Mouse (Mus musculus): Measurements from ENCODE around the gene Kcne1. TPM values are rescaled to one million over a fixed set of nuclear protein-coding genes. Genes with fewer than 3 reads are reported as not detected.

Gene Kcne1
- polyA plus RNA-seq, 1 experiment from 2014 or later, result 0.34 TPM

- H3K9ac ChIP-seq (replicated peaks; ENCODE audit: low read length), result no peak overlapping the region
- DNase-seq (ENCODE audit: low spot score), result no peak
- H3K4me2 ChIP-seq (ENCODE audit: low read depth, low read length), result no peak overlapping the region
- no peaks in the 10 kb centered on the region for H3K27me3 ChIP-seq (ENCODE audit: control insufficient read depth, insufficient read depth, low read length)
- H3K4me3 ChIP-seq (ENCODE audit: low read depth, low read length), result no peak overlapping the region
- no peaks in the 10 kb centered on the region; the same call in 1 of the 2 replicates for H3K4me1 ChIP-seq (ENCODE audit: control insufficient read depth, insufficient read depth, low read length)
- H3K9me3 ChIP-seq (replicated peaks; ENCODE audit: control insufficient read depth, low read length), result no peaks in the 10 kb centered on the region
- no peaks in the 10 kb centered on the region for H3K36me3 ChIP-seq (replicated peaks; ENCODE audit: control insufficient read depth, insufficient read depth, low read depth, low read length)
- no peak for ATAC-seq (replicated peaks; ENCODE audit: insufficient number of reproducible peaks, low FRiP score, low TSS enrichment, low read depth)
- 81% methylated on average over 7 of the region's 7 CpGs for WGBS
- H3K27ac ChIP-seq (replicated peaks; ENCODE audit: low read depth, low read length), result no peak overlapping the region
These were observed 43.1 kb downstream of the Kcne1 start for GRCm38 (mm10) chr16:92316049-92316738.

- Histone ChIP-seq H3K27ac (replicated peaks; ENCODE audit: low read depth, low read length) (no peak overlapping the region), H3K4me3 (ENCODE audit: low read depth, low read length) (no peak overlapping the region), H3K9ac (replicated peaks; ENCODE audit: low read length) (no peak overlapping the region), H3K36me3 (replicated peaks; ENCODE audit: control insufficient read depth, insufficient read depth, low read depth, low read length) (no peaks in the 10 kb centered on the region), H3K4me1 (ENCODE audit: control insufficient read depth, insufficient read depth, low read length) (no peaks in the 10 kb centered on the region; the same call in 1 of the 2 replicates), H3K9me3 (replicated peaks; ENCODE audit: control insufficient read depth, low read length) (no peaks in the 10 kb centered on the region), H3K27me3 (ENCODE audit: control insufficient read depth, insufficient read depth, low read length) (no peaks in the 10 kb centered on the region), H3K4me2 (ENCODE audit: low read depth, low read length) (no peak overlapping the region)
- DNase-seq (ENCODE audit: low spot score) (peak; percentile 83), ATAC-seq (replicated peaks; ENCODE audit: insufficient number of reproducible peaks, low FRiP score, low TSS enrichment, low read depth) (peak; percentile 82)
- WGBS, result 43% methylated on average over 13 of the region's 13 CpGs
These were observed 45.1 kb downstream of the Kcne1 start for GRCm38 (mm10) chr16:92313953-92314741.

GRCm38 (mm10) chr16:92309126-92309525 is 50.1 kb downstream of the Kcne1 start:
- no peak overlapping the region for H3K27ac ChIP-seq (replicated peaks; ENCODE audit: low read depth, low read length)
- H3K4me1 ChIP-seq (ENCODE audit: control insufficient read depth, insufficient read depth, low read length), result no peaks in the 10 kb centered on the region
- H3K9me3 ChIP-seq (replicated peaks; ENCODE audit: control insufficient read depth, low read length), result no peaks in the 10 kb centered on the region
- no peak overlapping the region for H3K4me2 ChIP-seq (ENCODE audit: low read depth, low read length)
- H3K36me3 ChIP-seq (replicated peaks; ENCODE audit: control insufficient read depth, insufficient read depth, low read depth, low read length), result no peaks in the 10 kb centered on the region
- WGBS, result 53% methylated on average over 4 of the region's 4 CpGs
- no peak overlapping the region for H3K9ac ChIP-seq (replicated peaks; ENCODE audit: low read length)
- DNase-seq (ENCODE audit: low spot score), result no peak
- no peak for ATAC-seq (replicated peaks; ENCODE audit: insufficient number of reproducible peaks, low FRiP score, low TSS enrichment, low read depth)
- H3K27me3 ChIP-seq (ENCODE audit: control insufficient read depth, insufficient read depth, low read length), result no peaks in the 10 kb centered on the region
- H3K4me3 ChIP-seq (ENCODE audit: low read depth, low read length), result no peak overlapping the region

GRCm38 (mm10) chr16:92307947-92308346 is 51.3 kb downstream of the Kcne1 start:
- no peaks in the 10 kb centered on the region for H3K36me3 ChIP-seq (replicated peaks; ENCODE audit: control insufficient read depth, insufficient read depth, low read depth, low read length)
- no peaks in the 10 kb centered on the region for H3K27me3 ChIP-seq (ENCODE audit: control insufficient read depth, insufficient read depth, low read length)
- no peaks in the 10 kb centered on the region for H3K4me1 ChIP-seq (ENCODE audit: control insufficient read depth, insufficient read depth, low read length)
- H3K4me3 ChIP-seq (ENCODE audit: low read depth, low read length), result no peak overlapping the region
- no peak overlapping the region for H3K9ac ChIP-seq (replicated peaks; ENCODE audit: low read length)
- WGBS, result 89% methylated on average over 3 of the region's 3 CpGs
- no peak for DNase-seq (ENCODE audit: low spot score)
- H3K27ac ChIP-seq (replicated peaks; ENCODE audit: low read depth, low read length), result no peak overlapping the region
- no peak for ATAC-seq (replicated peaks; ENCODE audit: insufficient number of reproducible peaks, low FRiP score, low TSS enrichment, low read depth)
- H3K9me3 ChIP-seq (replicated peaks; ENCODE audit: control insufficient read depth, low read length), result no peaks in the 10 kb centered on the region
- H3K4me2 ChIP-seq (ENCODE audit: low read depth, low read length), result no peak overlapping the region

- no peaks in the 10 kb centered on the region for H3K36me3 ChIP-seq (replicated peaks; ENCODE audit: control insufficient read depth, insufficient read depth, low read depth, low read length)
- no peak overlapping the region for H3K27ac ChIP-seq (replicated peaks; ENCODE audit: low read depth, low read length)
- H3K4me3 ChIP-seq (ENCODE audit: low read depth, low read length), result no peak overlapping the region
- WGBS, result 96% methylated on average over 2 of the region's 2 CpGs
- H3K9me3 ChIP-seq (replicated peaks; ENCODE audit: control insufficient read depth, low read length), result no peaks in the 10 kb centered on the region
- H3K9ac ChIP-seq (replicated peaks; ENCODE audit: low read length), result no peak overlapping the region
- no peaks in the 10 kb centered on the region for H3K27me3 ChIP-seq (ENCODE audit: control insufficient read depth, insufficient read depth, low read length)
- H3K4me1 ChIP-seq (ENCODE audit: control insufficient read depth, insufficient read depth, low read length), result no peaks in the 10 kb centered on the region
- DNase-seq (ENCODE audit: low spot score), result no peak
- no peak overlapping the region for H3K4me2 ChIP-seq (ENCODE audit: low read depth, low read length)
- no peak for ATAC-seq (replicated peaks; ENCODE audit: insufficient number of reproducible peaks, low FRiP score, low TSS enrichment, low read depth)
These were observed 53.7 kb downstream of the Kcne1 start for GRCm38 (mm10) chr16:92305519-92305918.

- no peak for DNase-seq (ENCODE audit: low spot score)
- ATAC-seq (replicated peaks; ENCODE audit: insufficient number of reproducible peaks, low FRiP score, low TSS enrichment, low read depth), result no peak
- Histone ChIP-seq H3K4me3 (ENCODE audit: low read depth, low read length) (no peak overlapping the region), H3K27me3 (ENCODE audit: control insufficient read depth, insufficient read depth, low read length) (no peaks in the 10 kb centered on the region), H3K4me2 (ENCODE audit: low read depth, low read length) (no peak overlapping the region; the same call in 1 of the 2 replicates), H3K27ac (replicated peaks; ENCODE audit: low read depth, low read length) (no peak overlapping the region), H3K36me3 (replicated peaks; ENCODE audit: control insufficient read depth, insufficient read depth, low read depth, low read length) (no peaks in the 10 kb centered on the region), H3K9me3 (replicated peaks; ENCODE audit: control insufficient read depth, low read length) (no peaks in the 10 kb centered on the region), H3K4me1 (ENCODE audit: control insufficient read depth, insufficient read depth, low read length) (no peaks in the 10 kb centered on the region), H3K9ac (replicated peaks; ENCODE audit: low read length) (no peak overlapping the region; the same call in 1 of the 2 replicates)
- 60% methylated on average over 5 of the region's 5 CpGs for WGBS
These were observed 56.8 kb downstream of the Kcne1 start for GRCm38 (mm10) chr16:92302506-92302905.

GRCm38 (mm10) chr16:92301989-92302388 is 57.3 kb downstream of the Kcne1 start:
- no peaks in the 10 kb centered on the region for H3K9me3 ChIP-seq (replicated peaks; ENCODE audit: control insufficient read depth, low read length)
- peak overlapping the region; percentile 61 for H3K4me3 ChIP-seq (ENCODE audit: low read depth, low read length)
- no peak overlapping the region for H3K27ac ChIP-seq (replicated peaks; ENCODE audit: low read depth, low read length)
- 22% methylated on average over 5 of the region's 5 CpGs for WGBS
- no peaks in the 10 kb centered on the region for H3K27me3 ChIP-seq (ENCODE audit: control insufficient read depth, insufficient read depth, low read length)
- no peak overlapping the region; the same call in 1 of the 2 replicates for H3K9ac ChIP-seq (replicated peaks; ENCODE audit: low read length)
- no peaks in the 10 kb centered on the region for H3K36me3 ChIP-seq (replicated peaks; ENCODE audit: control insufficient read depth, insufficient read depth, low read depth, low read length)
- H3K4me1 ChIP-seq (ENCODE audit: control insufficient read depth, insufficient read depth, low read length), result no peaks in the 10 kb centered on the region
- peak; percentile 49 for DNase-seq (ENCODE audit: low spot score)
- no peak for ATAC-seq (replicated peaks; ENCODE audit: insufficient number of reproducible peaks, low FRiP score, low TSS enrichment, low read depth)
- H3K4me2 ChIP-seq (ENCODE audit: low read depth, low read length), result peak overlapping the region; percentile 47

- ATAC-seq (replicated peaks; ENCODE audit: insufficient number of reproducible peaks, low FRiP score, low TSS enrichment, low read depth), result peak; percentile 36
- Histone ChIP-seq H3K4me2 (ENCODE audit: low read depth, low read length) (peak overlapping the region; percentile 47), H3K9me3 (replicated peaks; ENCODE audit: control insufficient read depth, low read length) (no peaks in the 10 kb centered on the region), H3K9ac (replicated peaks; ENCODE audit: low read length) (peak overlapping the region; percentile 77), H3K27ac (replicated peaks; ENCODE audit: low read depth, low read length) (no peak overlapping the region), H3K36me3 (replicated peaks; ENCODE audit: control insufficient read depth, insufficient read depth, low read depth, low read length) (no peaks in the 10 kb centered on the region), H3K4me3 (ENCODE audit: low read depth, low read length) (peak overlapping the region; percentile 61), H3K4me1 (ENCODE audit: control insufficient read depth, insufficient read depth, low read length) (no peaks in the 10 kb centered on the region), H3K27me3 (ENCODE audit: control insufficient read depth, insufficient read depth, low read length) (no peaks in the 10 kb centered on the region)
- DNase-seq (ENCODE audit: low spot score), result no peak
- 0% methylated on average over 12 of the region's 12 CpGs for WGBS
These were observed 57.9 kb downstream of the Kcne1 start for GRCm38 (mm10) chr16:92301412-92301806.
